Mouse (Mus musculus) spleen, adult 2 months (tissue): ENCODE measurements around the gene Slc25a51. TPM values are rescaled to one million over a fixed set of nuclear protein-coding genes. Genes with fewer than 3 reads are reported as not detected.
"Not testable (repeated sequence)": the region's sequence is repeated elsewhere in the genome, so short reads cannot be mapped to it uniquely, and the experiment has no call there.

ENCODE experiments used
- DNase-seq, 2 experiments: peaks; one replicate each; pipeline versions ENCODE4 v3.0.0 to v3.0.0-alpha.2; 2012 to 2021; ENCODE audit warnings: low spot score in 2 of 2, low read depth in 1 of 2
- H3K27ac ChIP-seq: fragments of 200-500 bp; 2 replicates; pipeline ENCODE4 v1.5.1; 2012; ENCODE audit warnings: low read length, inconsistent platforms; ENCODE audit not compliant: insufficient read depth
- H3K27me3 ChIP-seq: fragments of 200-500 bp; 2 replicates; pipeline ENCODE4 v1.6.1; 2012; ENCODE audit warnings: mild to moderate bottlenecking, moderate library complexity, low read length, inconsistent platforms; ENCODE audit not compliant: control insufficient read depth, insufficient read depth
- H3K36me3 ChIP-seq: fragments of 200-500 bp; 2 replicates; pipeline ENCODE4 v1.6.1; 2012; ENCODE audit warnings: mild to moderate bottlenecking, low read length, inconsistent platforms; ENCODE audit not compliant: control insufficient read depth, insufficient read depth
- H3K4me1 ChIP-seq: fragments of 200-500 bp; 2 replicates; pipeline ENCODE4 v1.6.1; 2011; ENCODE audit warnings: inconsistent platforms; ENCODE audit not compliant: control insufficient read depth, insufficient read depth, insufficient read length
- H3K4me3 ChIP-seq: fragments of 200-500 bp; 2 replicates; pipeline ENCODE4 v1.5.1; 2011; ENCODE audit warnings: mild to moderate bottlenecking, inconsistent platforms; ENCODE audit not compliant: insufficient read depth, insufficient read length; ENCODE audit errors: extremely low read depth
- CTCF ChIP-seq: fragments of 200-500 bp; IDR thresholded peaks from 2 replicates; pipeline ENCODE4 v1.5.1; 2011; ENCODE audit warnings: mild to moderate bottlenecking, inconsistent platforms; ENCODE audit not compliant: insufficient read depth, insufficient read length, insufficient replicate concordance; ENCODE audit errors: extremely low read depth
- POLR2A ChIP-seq: fragments of 200-500 bp; IDR thresholded peaks from 2 replicates; pipeline ENCODE4 v1.6.1; 2011; ENCODE audit warnings: low read depth, low read length, inconsistent platforms
- WGBS: fragments of 180-500 bp; shearing (Covaris S2); methylation state at CpG from one replicate; pipeline ENCODE4 v1.1.7; 2018; 5-methylcytosine and 5-hydroxymethylcytosine counted together
- polyA plus RNA-seq: library from polyadenylated mRNA; depleted of rRNA; stranded (reverse); fragments of >200 nt; gene quantifications from 2 replicates; pipeline ENCODE4 v1.2.3, GENCODE M21; 2012

The Slc25a51 gene
- polyA plus RNA-seq, 1 experiment = 116 TPM

DNA sequence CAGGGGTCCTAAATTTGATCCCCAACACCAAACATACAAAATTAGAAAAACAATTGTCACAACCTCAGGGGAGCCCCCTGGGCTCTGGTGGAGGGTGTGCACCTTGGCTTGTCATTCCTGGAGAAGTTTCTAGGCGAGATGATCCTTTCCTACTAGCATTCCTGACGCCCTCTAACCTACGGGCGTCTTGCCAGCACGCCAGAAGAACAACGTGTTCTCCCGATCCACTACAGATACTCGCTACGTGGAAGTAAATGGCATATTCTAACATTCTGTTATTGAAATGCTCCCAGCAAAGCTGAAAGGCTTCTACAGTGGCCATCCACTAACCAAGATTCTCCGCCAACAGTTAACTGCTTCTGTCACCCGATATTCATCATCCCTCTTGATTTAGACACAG is 16.0 kb downstream of the Slc25a51 start:
- no peak overlapping the region for H3K27ac ChIP-seq
- no peak for DNase-seq
- TF ChIP-seq CTCF (no peak), POLR2A (no peak)

DNA sequence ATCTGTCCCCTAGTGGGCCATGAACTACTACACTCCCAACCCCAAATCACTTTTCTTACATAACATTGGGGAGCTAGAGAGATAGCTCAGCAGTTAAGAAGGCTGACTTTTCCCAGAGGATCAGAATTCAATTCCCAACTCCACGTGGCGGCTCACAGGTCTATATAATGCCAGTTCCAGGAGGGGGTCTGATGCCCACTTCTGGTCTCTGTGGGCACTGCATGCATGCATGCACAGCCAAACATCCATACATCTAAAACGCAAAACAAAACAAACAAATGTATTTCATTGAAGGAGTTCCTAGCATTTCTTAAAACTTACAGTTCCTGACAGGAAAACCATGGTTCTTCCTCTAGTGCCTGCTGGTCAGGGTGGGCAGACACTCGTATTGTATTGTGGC is 16.5 kb downstream of the Slc25a51 start:
- Histone ChIP-seq H3K4me3 (no peak overlapping the region), H3K27ac (no peak overlapping the region), H3K36me3 (0 out of 2 replicates have a peak, but pooled peaks cover 2% of the 10 kb centered on the region), H3K4me1 (peaks cover 2% of the 10 kb centered on the region; the same call in 1 of the 2 replicates), H3K27me3 (no peaks in the 10 kb centered on the region)
- WGBS = 67% methylated on average over 4 of the region's 4 CpGs
- no peak for DNase-seq
- TF ChIP-seq CTCF = no peak
- no peak for TF ChIP-seq POLR2A

More for the DNA sequence above, 16.0 kb downstream of the Slc25a51 start:
- no peak overlapping the region for H3K4me3 ChIP-seq
- 66% methylated on average over 11 of the region's 11 CpGs for WGBS
- H3K36me3 ChIP-seq = 0 out of 2 replicates have a peak, but pooled peaks cover 2% of the 10 kb centered on the region
- peaks cover 2% of the 10 kb centered on the region; the same call in 1 of the 2 replicates for H3K4me1 ChIP-seq
- no peaks in the 10 kb centered on the region for H3K27me3 ChIP-seq

DNA sequence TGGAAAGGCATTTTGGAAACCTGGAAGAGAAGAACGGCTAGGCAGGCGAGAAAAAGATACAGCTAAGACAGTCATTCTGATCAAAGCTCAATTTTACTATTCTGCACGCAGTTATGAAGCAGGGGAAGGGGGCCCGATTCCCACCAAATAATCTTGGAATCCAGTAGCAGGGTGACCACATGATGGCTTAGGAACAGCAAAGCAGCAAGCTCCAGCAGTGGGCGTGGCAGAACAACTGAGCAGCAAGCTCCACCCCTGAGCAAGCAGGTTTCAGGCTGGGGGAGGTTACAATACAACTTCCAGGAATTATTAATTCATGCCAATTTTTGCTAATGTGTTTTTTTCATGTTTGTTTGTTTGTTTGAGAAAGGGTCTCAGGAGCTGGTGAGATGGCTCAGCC is 21.3 kb downstream of the Slc25a51 start:
- WGBS = 96% methylated on average over 5 of the region's 5 CpGs
- H3K4me1 ChIP-seq, H3K27me3 ChIP-seq, H3K4me3 ChIP-seq, H3K27ac ChIP-seq, H3K36me3 ChIP-seq, DNase-seq: not testable (repeated sequence)

DNA sequence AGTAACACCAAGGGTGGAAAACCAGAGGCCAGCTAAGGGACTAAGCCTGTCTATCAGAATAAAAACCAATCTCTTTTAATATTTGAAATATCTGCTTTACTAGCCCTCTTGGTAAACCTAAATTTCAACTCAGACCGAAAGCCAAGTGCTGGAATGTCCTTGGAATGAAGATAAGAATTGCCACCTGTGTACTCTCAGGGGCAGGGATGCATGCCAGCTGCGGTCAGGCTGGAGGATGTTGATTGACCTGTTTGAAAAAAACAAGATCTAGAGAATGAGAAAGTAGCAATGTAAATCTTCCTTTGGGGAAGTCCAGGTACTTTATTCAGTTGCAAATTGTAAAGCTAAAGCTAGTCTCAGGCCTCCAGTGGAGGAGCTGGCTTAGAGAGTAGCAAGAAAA is 26.4 kb downstream of the Slc25a51 start:
- not testable (repeated sequence) for H3K4me3 ChIP-seq, H3K27ac ChIP-seq, H3K4me1 ChIP-seq, DNase-seq, H3K27me3 ChIP-seq, H3K36me3 ChIP-seq
- WGBS = 82% methylated on average over 2 of the region's 2 CpGs

GRCm38 (mm10) chr4:45380903-45381580 is 27.5 kb downstream of the Slc25a51 start:
- not testable (repeated sequence) for H3K27me3 ChIP-seq, H3K36me3 ChIP-seq, H3K4me1 ChIP-seq, H3K27ac ChIP-seq, DNase-seq, H3K4me3 ChIP-seq
- 92% methylated on average over 10 of the region's 10 CpGs for WGBS

DNA sequence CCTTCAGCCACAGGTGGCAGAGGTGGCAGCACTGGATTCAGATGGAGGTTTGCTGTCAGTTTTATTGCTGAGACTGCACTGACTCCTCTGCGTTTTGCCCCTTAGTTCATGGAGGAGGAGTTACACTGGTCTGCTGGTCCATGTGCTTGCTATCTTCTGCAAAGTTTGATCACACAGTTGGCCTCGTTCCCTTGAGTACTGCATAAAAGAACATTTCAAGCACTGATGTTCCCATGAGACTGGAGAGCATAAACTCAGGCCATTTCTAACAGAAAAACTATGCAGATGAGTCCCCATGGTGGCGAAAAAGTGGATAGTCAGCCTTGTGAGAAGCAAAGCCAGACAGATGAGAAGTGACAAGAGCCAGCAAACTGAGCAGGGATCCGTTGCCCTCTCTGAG is 32.0 kb downstream of the Slc25a51 start:
- 79% methylated on average over 4 of the region's 4 CpGs for WGBS
- H3K27me3 ChIP-seq = no peaks in the 10 kb centered on the region
- no peak for TF ChIP-seq CTCF
- TF ChIP-seq POLR2A = no peak
- no peak overlapping the region for H3K27ac ChIP-seq
- no peak for DNase-seq
- H3K4me3 ChIP-seq = no peak overlapping the region
- H3K4me1 ChIP-seq = no peaks in the 10 kb centered on the region
- peaks cover 27% of the 10 kb centered on the region for H3K36me3 ChIP-seq

DNA sequence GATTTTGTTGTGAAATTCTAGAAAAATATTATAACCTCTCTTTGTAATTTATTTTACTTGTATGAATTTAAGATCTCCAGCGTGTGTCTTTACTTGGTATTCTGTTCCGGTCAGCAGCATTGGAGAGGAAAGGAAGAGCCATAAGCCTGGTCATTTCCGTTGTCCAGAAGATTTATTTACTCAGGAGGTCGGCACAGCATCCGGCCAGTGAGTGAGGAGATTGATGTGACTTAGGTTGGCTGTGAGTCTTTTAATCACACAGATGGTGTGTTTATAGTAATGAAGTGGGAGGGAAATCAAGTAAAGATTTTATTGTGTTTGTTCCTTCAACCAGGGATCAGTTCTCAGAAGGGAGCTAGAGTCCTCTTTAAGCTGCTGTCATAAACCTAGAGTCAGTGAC is 33.7 kb downstream of the Slc25a51 start:
- no peaks in the 10 kb centered on the region for H3K4me1 ChIP-seq
- WGBS = 96% methylated on average over 5 of the region's 5 CpGs
- DNase-seq = no peak
- peaks cover 30% of the 10 kb centered on the region for H3K36me3 ChIP-seq
- H3K4me3 ChIP-seq = no peak overlapping the region
- H3K27me3 ChIP-seq = no peaks in the 10 kb centered on the region
- TF ChIP-seq POLR2A (no peak), CTCF (no peak)
- no peak overlapping the region for H3K27ac ChIP-seq
